Mouse (Mus musculus) liver, postnatal 0 days (tissue): ENCODE measurements around the gene Ngef.

Experiments used
- CTCF ChIP-seq: sonication (generic); IDR thresholded peaks from 2 replicates; pipeline ENCODE4 v1.5.1; 2016; ENCODE audit warnings: antibody characterized with exemption, low read depth
- EP300 ChIP-seq: IDR thresholded peaks from 2 replicates; pipeline ENCODE4 v1.6.1; 2016; ENCODE audit warnings: antibody characterized with exemption, low read depth, mild to moderate bottlenecking

- TF ChIP-seq CTCF (no peak), EP300 (no peak)
These were observed 115.6 kb downstream of the Ngef start for GRCm38 (mm10) chr1:87458045-87458444.
